Comparison of ENCODE assay signal across 27 mouse cellular contexts in the genomic region with DNA sequence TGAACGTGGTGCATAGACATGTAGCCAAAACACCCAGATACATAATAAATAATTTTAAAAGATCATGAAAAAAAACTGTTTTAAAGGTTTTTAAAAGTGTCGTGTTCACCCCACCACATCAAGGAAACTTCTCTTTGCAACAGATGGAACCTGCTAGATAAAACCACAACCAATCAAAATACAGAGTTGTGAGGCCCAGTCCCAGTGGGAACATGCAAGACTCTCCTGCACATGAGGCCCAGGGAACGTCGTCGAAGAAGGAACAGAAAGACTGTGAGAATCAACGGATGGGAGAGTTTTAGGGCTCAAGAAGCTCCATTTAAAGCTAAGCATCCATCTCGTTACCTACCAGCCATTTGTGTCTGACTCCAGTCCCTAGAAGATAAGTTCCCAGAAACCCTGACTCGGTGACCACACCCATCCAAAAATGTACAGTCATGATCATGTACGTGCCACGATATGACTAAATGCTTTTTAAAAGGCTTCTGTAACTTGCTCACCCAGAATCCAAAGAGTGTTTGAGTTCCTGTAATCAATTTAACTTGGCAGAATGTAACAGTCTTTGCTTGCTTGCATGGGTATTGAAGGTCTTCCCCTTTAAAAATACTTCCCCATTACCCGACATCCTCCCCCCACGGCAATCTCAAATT. TPM values are rescaled to one million over a fixed set of nuclear protein-coding genes. Genes with fewer than 3 reads are reported as not detected.
A peak's percentile ranks its signal among the peaks of the same experiment; 100 is the strongest.
DNase-seq lines count a peak whose midpoint lies in the region; ATAC-seq lines count a peak whose summit lies in the region.
"Had no signal": no experiment of that assay in that cellular context is flagged by ENCODE, and none has a peak within 500 bp of the region (broad histone marks: within the 10 kb centered on the region; RNA-seq: fewer than 3 reads in every experiment).

No protein-coding gene starts in this region.

- H3K27ac ChIP-seq in liver, embryonic 12.5 days = peak overlapping the region; percentile 84
- H3K27ac ChIP-seq: embryonic facial prominence, embryonic 13.5 days; hindbrain, embryonic 12.5 days had no signal

- H3K4me1 ChIP-seq in liver, embryonic 12.5 days = peaks cover 48% of the 10 kb centered on the region
- H3K4me1 ChIP-seq: hindbrain, embryonic 12.5 days had no signal

- DNase-seq in thymus, postnatal 0 days (ENCODE audit: low spot score) = peak; percentile 10
- DNase-seq in thymus, postnatal 25 days = no peak
- peak; percentile 64 for DNase-seq in c-Kit-positive CD71-positive TER-119-positive erythroid progenitor cells, embryonic 14.5 days (ENCODE audit: low spot score)
- no peak for DNase-seq in frontal cortex, adult 2 months (ENCODE audit: extremely low spot score in 1 of 2, low spot score in 1 of 2)
- no peak for DNase-seq in adrenal gland, postnatal 14 days
- DNase-seq in adrenal gland, postnatal 25 days = no peak
- DNase-seq: adrenal gland, postnatal 36 days; cerebellum, postnatal 10 days; kidney, adult 2 months; kidney, postnatal 10 days; layer of hippocampus, postnatal 36 days; lung, postnatal 10 days; right cerebral cortex, postnatal 25 days; thymus, postnatal 4 days had no signal

- no peak overlapping the region for H3K9ac ChIP-seq in liver, embryonic 12.5 days
- H3K9ac ChIP-seq: embryonic facial prominence, embryonic 13.5 days; hindbrain, embryonic 12.5 days had no signal

- H3K4me2 ChIP-seq in liver, embryonic 12.5 days = peak overlapping the region; percentile 34
- H3K4me2 ChIP-seq: embryonic facial prominence, embryonic 13.5 days; hindbrain, embryonic 12.5 days had no signal

- ATAC-seq in liver, embryonic 12.5 days = peak; percentile 89
- peak; percentile 84 for ATAC-seq in megakaryocyte-erythroid progenitor cell, adult 5-6 weeks (replicated peaks; ENCODE audit: low FRiP score, low TSS enrichment, poor library complexity, severe bottlenecking)
- ATAC-seq: activated CD4-positive, CD25-positive, alpha-beta regulatory T cell, adult 4 months; inflammation-experienced regulatory T-cells, adult 6 months had no signal

- WGBS in liver, embryonic 12.5 days (ENCODE audit: insufficient replicate concordance) = 35% methylated on average over 12 of the region's 12 CpGs

- 0 out of 2 replicates have a peak, but pooled peaks cover 3% of the 10 kb centered on the region for H3K9me3 ChIP-seq in liver, embryonic 12.5 days (replicated peaks)
- H3K9me3 ChIP-seq: embryonic facial prominence, embryonic 13.5 days; hindbrain, embryonic 12.5 days had no signal

- H3K27me3 ChIP-seq in liver, embryonic 12.5 days (replicated peaks) = no peaks in the 10 kb centered on the region
- H3K27me3 ChIP-seq: embryonic facial prominence, embryonic 13.5 days; hindbrain, embryonic 12.5 days had no signal

- no peak overlapping the region for H3K4me3 ChIP-seq in liver, embryonic 12.5 days
- H3K4me3 ChIP-seq: embryonic facial prominence, embryonic 13.5 days; hindbrain, embryonic 12.5 days had no signal

- H3K36me3 ChIP-seq in liver, embryonic 12.5 days = no peaks in the 10 kb centered on the region
- H3K36me3 ChIP-seq: embryonic facial prominence, embryonic 13.5 days; hindbrain, embryonic 12.5 days had no signal

RNA-seq across cellular contexts. Expression of a gene that starts 16.1 kb away (rescaled TPM):
- not detected in 2 replicates for polyA plus RNA-seq in thymus, postnatal 0 days (2015; fragmentation: Nextera tagmentation; extraction: Ambion mirVana)
- polyA plus RNA-seq in liver, embryonic 12.5 days (2016; fragmentation: Nextera tagmentation; extraction: Ambion mirVana) = not detected in 2 replicates
- not detected in 2 replicates for total RNA-seq in megakaryocyte-erythroid progenitor cell, adult 5-6 weeks (2014; fragmentation: Nextera tagmentation)
- total RNA-seq in megakaryocyte-erythroid progenitor cell, adult 5-6 weeks (2017) = not detected in 2 replicates
- 0.10 and 0.15 TPM in 2 replicates for polyA plus RNA-seq in frontal cortex, adult 2 months (2012; rRNA removed)
- total RNA-seq in adrenal gland, postnatal 14 days (2021) = not detected in 2 replicates
- total RNA-seq in adrenal gland, postnatal 25 days (2021) = not detected in 2 replicates
- total RNA-seq: adrenal gland, postnatal 36 days; gastrocnemius, adult 8-10 months; granulocyte monocyte progenitor cell, adult 5-6 weeks; layer of hippocampus, adult 18-20 months; layer of hippocampus, postnatal 36 days; megakaryocyte, adult 5-6 weeks; midbrain, postnatal 0 days had no signal
- polyA plus RNA-seq: activated CD4-positive, CD25-positive, alpha-beta regulatory T cell, adult 4 months; embryonic facial prominence, embryonic 13.5 days; heart, embryonic 16.5 days; hindbrain, embryonic 12.5 days; inflammation-experienced regulatory T-cells, adult 6 months; kidney, adult 2 months; limb, embryonic 14.5 days; midbrain, postnatal 0 days had no signal

RNA-seq across cellular contexts. Expression of a gene that starts 41.0 kb away (rescaled TPM):
- 19.5 and 21.7 TPM in 2 replicates for polyA plus RNA-seq in thymus, postnatal 0 days (2015; fragmentation: Nextera tagmentation; extraction: Ambion mirVana)
- polyA plus RNA-seq in liver, embryonic 12.5 days (2016; fragmentation: Nextera tagmentation; extraction: Ambion mirVana) = 13.8 and 14.1 TPM in 2 replicates
- 21.2 and 21.6 TPM in 2 replicates for total RNA-seq in megakaryocyte-erythroid progenitor cell, adult 5-6 weeks (2014; fragmentation: Nextera tagmentation)
- total RNA-seq in megakaryocyte-erythroid progenitor cell, adult 5-6 weeks (2017) = 10.7 and 24.0 TPM in 2 replicates
- 2.6 and 2.7 TPM in 2 replicates for polyA plus RNA-seq in frontal cortex, adult 2 months (2012; rRNA removed)
- total RNA-seq in adrenal gland, postnatal 14 days (2021) = 2.9 and 4.1 TPM in 2 replicates
- 3.2 and 4.1 TPM in 2 replicates for total RNA-seq in adrenal gland, postnatal 25 days (2021)

RNA-seq across cellular contexts. Expression of a gene that starts 58.4 kb away (rescaled TPM):
- polyA plus RNA-seq in thymus, postnatal 0 days (2015; fragmentation: Nextera tagmentation; extraction: Ambion mirVana) = 0.22 and 0.42 TPM in 2 replicates
- not detected in 2 replicates for polyA plus RNA-seq in liver, embryonic 12.5 days (2016; fragmentation: Nextera tagmentation; extraction: Ambion mirVana)
- total RNA-seq in megakaryocyte-erythroid progenitor cell, adult 5-6 weeks (2014; fragmentation: Nextera tagmentation) = not detected in 2 replicates
- not detected in 2 replicates for total RNA-seq in megakaryocyte-erythroid progenitor cell, adult 5-6 weeks (2017)
- polyA plus RNA-seq in frontal cortex, adult 2 months (2012; rRNA removed) = 2.0 and 2.2 TPM in 2 replicates
- 0.98 and 1.7 TPM in 2 replicates for total RNA-seq in adrenal gland, postnatal 14 days (2021)
- 1.4 TPM in 1 of 2 replicates, not detected in the other for total RNA-seq in adrenal gland, postnatal 25 days (2021)
- total RNA-seq: gastrocnemius, adult 8-10 months; granulocyte monocyte progenitor cell, adult 5-6 weeks; megakaryocyte, adult 5-6 weeks had no signal
- polyA plus RNA-seq: activated CD4-positive, CD25-positive, alpha-beta regulatory T cell, adult 4 months; inflammation-experienced regulatory T-cells, adult 6 months had no signal

Comparison
In these comparisons a context has a peak if more than half of its experiments do, and no peak if none do; other contexts are left out.
1. DNase-seq: peak in thymus, postnatal 0 days (single experiment) and c-Kit-positive CD71-positive TER-119-positive erythroid progenitor cells, embryonic 14.5 days (single experiment); none in thymus, postnatal 25 days (single experiment), frontal cortex, adult 2 months (0 of 2), adrenal gland, postnatal 14 days (single experiment) and adrenal gland, postnatal 25 days (single experiment).